Mouse (Mus musculus): Measurements from ENCODE around the gene Gm17087.

Gene Gm17087

GRCm38 (mm10) chr17:8546366-8546765 is 20.4 kb downstream of the Gm17087 start:
- DNase-seq (ENCODE audit: low spot score in 2 of 2): no peak

- no peak for DNase-seq (ENCODE audit: low spot score in 2 of 2)
Observed at GRCm38 (mm10) chr17:8541974-8542538, 24.7 kb downstream of the Gm17087 start.

- DNase-seq (ENCODE audit: low spot score in 2 of 2): no peak
Observed at GRCm38 (mm10) chr17:8538102-8538501, 28.6 kb downstream of the Gm17087 start.

DNA sequence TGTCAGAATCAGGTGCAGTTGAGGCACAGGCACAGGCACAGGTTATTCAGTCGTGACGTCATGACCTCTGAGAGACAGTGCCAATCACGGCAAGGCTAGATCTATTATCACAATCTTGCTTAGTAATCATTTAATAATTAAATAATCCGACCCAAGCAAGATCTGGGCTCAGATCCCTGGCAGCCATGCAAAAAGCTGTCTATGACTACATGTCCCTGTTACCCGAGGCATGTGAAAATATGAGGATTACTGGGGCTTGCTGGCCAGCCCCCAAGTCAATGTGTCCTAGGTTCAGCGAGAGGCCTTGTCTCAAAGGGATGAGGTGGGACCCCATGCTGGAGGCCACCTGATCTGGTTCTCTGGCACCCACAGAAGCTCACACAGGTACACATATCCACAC is 30.2 kb downstream of the Gm17087 start:
- DNase-seq (ENCODE audit: low spot score in 2 of 2): no peak

DNA sequence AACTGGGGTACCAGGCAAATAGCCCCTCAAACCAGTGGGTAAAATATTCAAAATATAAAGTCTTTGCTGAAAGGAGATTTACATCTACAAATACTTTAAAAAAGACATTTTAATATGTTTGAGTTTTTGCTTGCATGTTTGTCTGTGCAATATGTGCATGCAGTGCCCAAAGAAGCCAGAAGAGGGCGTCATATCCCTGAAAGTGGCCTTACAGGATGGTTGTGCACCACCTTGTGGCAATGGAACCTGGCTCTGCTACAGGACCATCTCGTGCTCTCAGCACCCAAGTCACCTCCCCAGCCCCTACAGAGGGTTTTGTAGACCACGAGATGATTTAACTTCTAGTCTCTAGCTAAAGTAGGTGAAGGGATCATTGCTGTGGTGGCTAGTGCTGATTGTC is 32.9 kb downstream of the Gm17087 start:
- no peak for DNase-seq (ENCODE audit: low spot score in 2 of 2)

GRCm38 (mm10) chr17:8532609-8533008 is 34.1 kb downstream of the Gm17087 start:
- DNase-seq (ENCODE audit: low spot score in 2 of 2): no peak

DNA sequence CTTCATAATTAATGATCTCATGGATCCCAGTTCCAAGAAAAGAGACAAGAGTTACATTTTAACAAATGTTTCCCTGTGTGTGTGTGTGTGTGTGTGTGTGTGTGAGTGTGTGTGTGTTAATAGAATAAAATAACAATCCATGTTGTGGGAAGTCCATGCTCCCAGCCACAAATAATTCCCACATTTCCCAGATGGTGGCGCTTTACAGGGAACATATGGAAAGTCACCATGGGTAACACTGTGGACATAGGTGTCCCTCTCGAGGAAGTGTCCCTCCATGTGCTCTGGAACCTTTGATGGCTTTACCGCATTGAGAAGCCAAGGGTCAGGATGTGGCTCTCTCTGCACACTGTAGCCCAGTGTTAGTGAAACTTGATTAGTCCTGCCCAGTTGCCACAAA is 38.1 kb downstream of the Gm17087 start:
- DNase-seq (ENCODE audit: low spot score in 2 of 2): no peak

- no peak for DNase-seq (ENCODE audit: low spot score in 2 of 2)
Observed at GRCm38 (mm10) chr17:8526815-8527261, 39.9 kb downstream of the Gm17087 start.

DNA sequence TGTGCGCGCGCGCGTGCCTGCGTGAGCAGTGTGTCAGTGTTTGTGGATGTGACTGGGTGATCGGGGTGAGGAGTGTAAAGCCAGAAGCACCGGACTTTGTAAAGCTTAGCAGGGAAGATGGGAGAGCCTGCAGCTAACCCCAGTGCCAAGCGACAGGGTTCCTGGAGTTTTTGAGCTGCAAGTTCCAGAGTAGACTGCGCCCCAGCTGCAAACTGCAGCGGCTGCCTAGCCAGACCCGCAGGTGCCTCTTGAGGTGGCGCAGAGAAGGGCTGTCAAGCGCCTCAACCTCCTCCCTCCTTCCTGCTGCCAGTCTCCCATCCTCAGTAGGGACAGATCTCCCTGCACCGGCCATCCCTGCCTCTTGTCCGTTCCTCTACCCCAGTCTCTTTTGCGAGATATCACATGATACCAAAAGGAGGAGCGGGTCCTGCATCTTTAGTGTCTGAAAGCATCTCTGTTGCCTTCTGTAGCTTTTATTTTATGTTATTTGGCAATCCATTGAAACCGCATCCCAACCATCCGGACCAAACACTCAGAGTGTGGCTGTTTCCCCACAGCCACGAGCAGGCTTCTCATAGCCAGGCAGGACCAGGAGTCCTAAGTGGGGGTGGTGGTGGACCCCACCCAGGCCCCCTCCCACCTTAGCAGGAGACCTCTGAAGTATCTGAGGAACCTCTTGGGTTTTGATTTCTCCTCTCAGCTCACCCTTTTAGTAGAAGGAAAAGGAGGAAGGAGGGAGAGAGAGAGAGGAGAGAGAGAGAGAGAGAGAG is 40.6 kb downstream of the Gm17087 start:
- DNase-seq (ENCODE audit: low spot score in 2 of 2): peak in 1 of 2 experiments; percentile 18

DNA sequence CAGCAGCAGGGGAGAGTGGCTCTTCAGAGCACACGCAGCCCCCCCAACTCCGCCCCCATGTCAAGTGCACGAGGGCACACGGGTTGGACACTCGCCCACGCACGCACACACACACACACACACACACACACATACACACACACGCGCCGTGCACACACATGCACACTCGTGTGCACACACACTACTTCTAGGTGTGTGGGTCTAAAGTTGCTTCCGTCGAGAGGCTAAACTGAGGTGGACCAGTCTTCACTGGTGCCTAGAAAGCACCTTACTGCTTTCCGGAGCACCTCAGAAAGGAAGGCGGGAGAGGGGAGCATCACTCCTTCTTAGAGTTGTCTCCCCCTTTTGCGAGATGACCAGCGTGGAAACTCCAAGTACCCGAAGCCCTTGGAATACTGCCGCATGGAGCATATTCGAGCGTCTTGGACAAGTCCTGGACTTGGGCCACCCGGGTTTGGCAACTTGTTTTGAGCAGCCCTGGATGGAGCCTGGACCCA is 41.5 kb downstream of the Gm17087 start, which contains the start of gene Pde10a:
Gene Pde10a, plus strand, starts transcription at position 148 of the 497 bp plus-strand sequence.
- DNase-seq (ENCODE audit: low spot score in 2 of 2): peak in 1 of 2 experiments; percentile 41

DNA sequence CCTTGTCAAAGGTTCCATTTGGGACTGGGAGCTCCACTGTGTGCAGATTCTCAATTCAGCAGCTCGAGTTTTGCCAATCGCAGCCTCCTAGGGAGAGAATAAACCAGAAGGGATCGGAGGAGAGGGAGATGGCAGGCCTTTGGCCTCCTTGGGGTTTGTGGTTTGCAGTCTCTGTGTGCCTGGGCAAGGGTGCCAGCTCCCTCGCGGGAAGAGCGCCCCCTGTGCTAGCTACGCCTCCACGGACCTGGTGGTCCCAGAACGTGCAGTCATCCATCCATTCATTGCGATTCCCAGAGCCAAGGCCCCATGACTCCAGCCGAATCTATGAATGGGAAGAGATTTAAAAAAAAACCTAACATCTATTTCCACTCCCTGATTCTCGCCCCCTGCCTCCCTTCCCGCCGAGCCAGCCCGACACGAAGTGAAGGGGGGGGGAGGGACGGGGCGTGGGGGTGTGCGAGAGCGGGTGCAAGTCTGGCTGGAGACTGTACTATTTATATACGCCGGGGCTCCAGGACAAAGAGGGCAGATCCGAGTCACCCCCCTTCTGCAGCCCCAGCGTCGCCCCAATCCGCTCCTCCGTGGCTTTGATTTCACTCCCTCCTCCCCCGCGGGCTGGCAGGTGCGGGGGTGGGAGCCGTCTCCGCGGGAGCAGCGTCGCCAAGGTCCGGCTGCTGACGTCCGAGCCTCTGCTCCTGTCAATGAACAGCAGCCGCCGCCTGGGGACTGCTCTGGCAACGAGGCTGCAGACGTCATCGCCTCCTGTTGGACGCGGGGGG is 42.2 kb downstream of the Gm17087 start:
- peak; percentile 60 to 80 for DNase-seq (ENCODE audit: low spot score in 2 of 2)

- no peak for DNase-seq (ENCODE audit: low spot score in 2 of 2)
Observed at GRCm38 (mm10) chr17:8523986-8524385, 42.8 kb downstream of the Gm17087 start.

DNA sequence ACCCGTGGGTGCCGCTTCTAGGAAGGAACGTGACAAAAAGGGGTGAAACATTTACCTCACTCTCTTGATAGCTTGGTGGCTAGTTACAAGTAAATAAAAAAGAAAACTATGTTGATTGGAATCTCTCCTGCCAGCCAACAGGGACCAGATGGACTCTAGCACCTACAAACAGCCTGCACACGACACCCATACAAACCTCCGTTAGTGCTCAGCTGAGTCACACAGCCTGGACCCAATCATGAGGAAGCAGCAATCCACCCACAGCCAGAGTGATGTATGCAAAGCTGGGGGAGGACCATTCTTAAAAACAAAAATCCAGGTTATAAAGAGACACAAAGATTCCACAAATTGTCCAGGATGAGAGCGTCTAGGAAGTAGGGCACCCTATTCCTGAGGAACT is 50.7 kb downstream of the Gm17087 start:
- no peak for DNase-seq (ENCODE audit: low spot score in 2 of 2)

All from cerebellum, postnatal 4 days (tissue).